Mouse (Mus musculus) hindbrain, embryonic 14.5 days (tissue): Measurements from ENCODE around the gene Lyl1. TPM values are rescaled to one million over a fixed set of nuclear protein-coding genes. Genes with fewer than 3 reads are reported as not detected.
A peak's percentile ranks its signal among the peaks of the same experiment; 100 is the strongest.

Experiments used
- ATAC-seq: fragments of 200-750 bp; cut with Nextera tagmentation; 2 replicates; pipeline ENCODE4 v1.8.0; 2017; ENCODE audit warnings: moderate number of reproducible peaks, mild to moderate bottlenecking, moderate TSS enrichment, moderate library complexity; ENCODE audit not compliant: low FRiP score
- DNase-seq: peaks from one replicate; pipeline ENCODE4 v3.0.0-alpha.2; 2015; ENCODE audit warnings: low spot score
- H3K27ac ChIP-seq: fragments of 300-500 bp; sonication (generic); 2 replicates; pipeline ENCODE4 v1.5.1; 2014; ENCODE audit warnings: mild to moderate bottlenecking, moderate library complexity
- H3K27me3 ChIP-seq: fragments of 300-500 bp; sonication (generic); 2 replicates; pipeline ENCODE4 v1.6.1; 2014; ENCODE audit warnings: mild to moderate bottlenecking, low read length, mixed read lengths; ENCODE audit not compliant: control insufficient read depth, insufficient read depth
- H3K36me3 ChIP-seq: fragments of 300-500 bp; sonication (generic); replicated peaks from 2 replicates; pipeline ENCODE4 v1.6.1; 2014; ENCODE audit not compliant: control insufficient read depth, insufficient read depth
- H3K4me1 ChIP-seq: fragments of 300-500 bp; sonication (generic); replicated peaks from 2 replicates; pipeline ENCODE4 v1.6.1; 2014; ENCODE audit warnings: antibody characterized with exemption, low read length, mixed read lengths; ENCODE audit not compliant: control insufficient read depth, insufficient read depth
- H3K4me2 ChIP-seq: fragments of 300-500 bp; sonication (generic); replicated peaks from 2 replicates; pipeline ENCODE4 v1.6.1; 2014; ENCODE audit warnings: mild to moderate bottlenecking, moderate library complexity
- H3K4me3 ChIP-seq: fragments of 300-500 bp; sonication (generic); replicated peaks from 2 replicates; pipeline ENCODE4 v1.5.1; 2014; ENCODE audit warnings: mild to moderate bottlenecking, low read length
- H3K9ac ChIP-seq: fragments of 300-500 bp; sonication (generic); 2 replicates; pipeline ENCODE4 v1.6.1; 2014
- H3K9me3 ChIP-seq: fragments of 300-500 bp; sonication (generic); 2 replicates; pipeline ENCODE4 v1.6.1; 2016; ENCODE audit warnings: low read length; ENCODE audit not compliant: control insufficient read depth
- WGBS: fragments of 180-500 bp; shearing (Covaris S2); extraction: QIAGEN DNeasy Blood & Tissue Kit; methylation state at CpG from one replicate; pipeline ENCODE4 v1.1.7; 2014; 5-methylcytosine and 5-hydroxymethylcytosine counted together
- polyA plus RNA-seq: library from polyadenylated mRNA; unstranded; fragments of >200 nt; fragmentation: Nextera tagmentation; extraction: Ambion mirVana; gene quantifications from 2 replicates; pipeline ENCODE4 v1.2.1, GENCODE M21; 2014

The Lyl1 gene
- polyA plus RNA-seq, 1 experiment from 2014 or later: 5.1 TPM

GRCm38 (mm10) chr8:84739401-84739742 lies 38.1 kb downstream of the Lyl1 start:
- no peaks in the 10 kb centered on the region for H3K36me3 ChIP-seq
- peaks cover 53% of the 10 kb centered on the region for H3K4me1 ChIP-seq
- no peak overlapping the region for H3K4me3 ChIP-seq
- H3K4me2 ChIP-seq: no peak overlapping the region
- no peak overlapping the region for H3K9ac ChIP-seq
- DNase-seq: no peak
- peaks cover 81% of the 10 kb centered on the region for H3K27me3 ChIP-seq
- WGBS: 8% methylated on average over 1 of the region's 1 CpGs
- H3K9me3 ChIP-seq: no peaks in the 10 kb centered on the region
- ATAC-seq: no peak
- 0 out of 2 replicates have a peak overlapping the region, but pooled peaks have one; percentile 6 for H3K27ac ChIP-seq

DNA sequence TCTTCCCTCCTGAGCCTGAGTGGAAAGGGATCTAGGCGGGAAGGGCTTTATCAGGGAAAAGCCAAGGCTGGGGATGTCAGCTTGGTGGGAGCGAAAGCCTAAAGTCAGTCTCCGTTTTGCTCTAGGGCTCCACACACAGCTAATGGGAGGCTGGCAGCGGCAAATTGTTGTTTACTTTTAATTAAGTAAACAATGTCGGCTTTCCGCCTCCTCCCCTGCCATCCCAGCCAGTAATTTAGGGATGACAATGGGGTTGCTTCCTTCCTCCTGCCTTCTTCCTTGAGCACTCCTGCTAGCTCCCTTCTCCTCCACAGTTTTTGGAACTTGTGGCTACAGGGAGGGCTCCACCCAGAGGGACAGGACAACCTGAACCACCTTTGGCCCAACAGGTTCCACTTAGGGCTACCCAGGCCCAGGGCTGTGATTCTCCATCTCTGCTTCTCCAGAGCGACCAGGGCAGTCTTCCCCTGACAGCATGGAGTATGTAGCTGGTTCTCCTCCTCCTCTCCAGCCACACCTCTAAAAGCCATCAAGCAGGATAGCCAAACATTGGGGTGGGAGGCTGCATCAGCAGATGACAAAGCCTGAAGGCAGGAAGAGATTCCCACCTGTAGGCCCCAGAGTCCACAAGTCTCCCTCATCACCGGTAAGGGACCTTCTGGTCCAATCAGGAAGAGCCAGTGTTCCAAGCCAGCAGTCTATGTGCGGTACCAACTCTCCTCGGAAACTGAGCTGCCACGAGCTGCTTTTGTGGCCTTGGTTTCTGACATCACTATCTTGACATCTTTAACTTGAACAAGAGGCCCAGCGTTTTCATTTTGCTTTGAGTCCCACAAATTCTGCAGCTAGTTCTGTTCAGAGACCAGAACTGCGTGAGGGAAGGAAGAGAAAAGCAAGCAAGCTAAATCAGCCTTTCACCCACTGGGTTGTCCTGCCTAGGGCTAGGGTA lies 39.9 kb downstream of the Lyl1 start:
- Histone ChIP-seq H3K4me2 (no peak overlapping the region), H3K9ac (no peak overlapping the region), H3K27me3 (peaks cover 87% of the 10 kb centered on the region), H3K9me3 (no peaks in the 10 kb centered on the region), H3K36me3 (no peaks in the 10 kb centered on the region), H3K27ac (no peak overlapping the region), H3K4me1 (peaks cover 68% of the 10 kb centered on the region), H3K4me3 (no peak overlapping the region)
- ATAC-seq: no peak
- no peak for DNase-seq
- 29% methylated on average over 13 of the region's 13 CpGs for WGBS

DNA sequence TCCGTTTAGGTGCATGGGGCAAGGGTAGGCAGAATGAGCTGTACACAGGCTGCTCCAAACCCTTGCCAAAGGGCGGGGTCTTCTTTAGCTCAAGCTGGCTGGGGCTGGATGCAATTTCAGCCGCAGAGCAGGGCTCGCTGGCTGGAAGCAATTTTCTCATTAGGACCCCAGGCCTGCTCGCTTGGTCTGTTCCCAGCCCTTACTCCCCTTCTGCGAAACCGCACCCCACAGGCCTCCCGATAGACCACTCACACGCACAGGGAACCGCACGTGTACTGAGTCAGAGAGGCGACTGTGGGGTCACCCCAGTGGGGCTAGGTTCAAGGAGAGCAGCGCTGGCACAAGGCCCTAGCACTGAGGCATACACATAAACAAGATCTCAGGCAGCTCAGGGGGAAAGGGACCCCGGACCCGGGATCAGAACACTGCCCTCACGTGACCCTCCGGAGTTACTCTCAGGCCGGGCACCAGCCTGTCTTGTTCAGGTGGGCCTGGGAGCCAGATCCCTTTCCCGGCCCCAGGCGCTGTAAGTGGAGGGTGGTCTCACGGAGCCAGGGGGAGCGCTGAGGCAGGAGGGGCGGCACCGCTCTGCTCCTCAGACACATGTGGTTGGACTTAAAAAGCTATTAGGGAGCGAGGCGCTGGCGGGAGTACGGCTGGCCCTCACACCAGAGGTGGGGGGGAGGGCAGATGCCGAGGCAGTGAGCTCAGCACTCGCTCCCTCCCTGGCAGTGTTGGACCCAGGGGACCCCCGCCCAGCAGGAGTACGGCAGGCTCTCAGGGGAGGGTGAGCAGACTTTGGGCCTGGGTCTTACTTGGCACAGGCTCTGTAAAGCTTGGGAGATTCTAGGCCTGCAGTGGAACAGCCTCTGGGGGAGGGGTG lies 41.2 kb downstream of the Lyl1 start:
- Histone ChIP-seq H3K27ac (peak overlapping the region; percentile 81), H3K4me3 (no peak overlapping the region), H3K36me3 (no peaks in the 10 kb centered on the region), H3K9me3 (no peaks in the 10 kb centered on the region), H3K4me1 (peaks cover 70% of the 10 kb centered on the region), H3K4me2 (peak overlapping the region; percentile 30), H3K9ac (no peak overlapping the region; the same call in 1 of the 2 replicates), H3K27me3 (peaks cover 92% of the 10 kb centered on the region)
- 7% methylated on average over 32 of the region's 32 CpGs for WGBS
- DNase-seq (no peak), ATAC-seq (peak; percentile 41; the same call in 1 of the 2 replicates)

DNA sequence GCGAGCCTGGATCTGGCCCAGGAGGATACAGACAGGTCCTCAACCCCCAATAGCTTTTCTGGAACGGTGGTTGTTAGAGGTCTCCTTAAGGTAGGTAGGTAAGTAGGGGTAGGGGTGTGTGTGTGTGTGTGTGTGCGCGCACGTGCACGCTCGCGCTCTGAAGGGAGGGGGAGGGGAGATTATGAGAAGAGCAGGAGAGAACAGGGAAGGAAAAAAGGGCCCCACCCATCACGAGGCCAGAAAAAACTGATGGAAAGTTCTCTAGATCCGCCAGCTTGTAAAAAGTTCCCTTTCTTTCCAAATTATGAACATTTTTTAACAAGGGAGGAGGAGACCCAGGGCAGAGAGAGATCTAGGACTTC lies 41.8 kb downstream of the Lyl1 start:
- WGBS: 8% methylated on average over 10 of the region's 10 CpGs
- Histone ChIP-seq H3K4me2 (peak overlapping the region; percentile 30), H3K36me3 (no peaks in the 10 kb centered on the region), H3K9me3 (no peaks in the 10 kb centered on the region), H3K4me1 (peaks cover 65% of the 10 kb centered on the region), H3K9ac (no peak overlapping the region), H3K27me3 (peaks cover 91% of the 10 kb centered on the region), H3K27ac (peak overlapping the region; percentile 81), H3K4me3 (no peak overlapping the region)
- no peak for DNase-seq
- ATAC-seq: no peak

DNA sequence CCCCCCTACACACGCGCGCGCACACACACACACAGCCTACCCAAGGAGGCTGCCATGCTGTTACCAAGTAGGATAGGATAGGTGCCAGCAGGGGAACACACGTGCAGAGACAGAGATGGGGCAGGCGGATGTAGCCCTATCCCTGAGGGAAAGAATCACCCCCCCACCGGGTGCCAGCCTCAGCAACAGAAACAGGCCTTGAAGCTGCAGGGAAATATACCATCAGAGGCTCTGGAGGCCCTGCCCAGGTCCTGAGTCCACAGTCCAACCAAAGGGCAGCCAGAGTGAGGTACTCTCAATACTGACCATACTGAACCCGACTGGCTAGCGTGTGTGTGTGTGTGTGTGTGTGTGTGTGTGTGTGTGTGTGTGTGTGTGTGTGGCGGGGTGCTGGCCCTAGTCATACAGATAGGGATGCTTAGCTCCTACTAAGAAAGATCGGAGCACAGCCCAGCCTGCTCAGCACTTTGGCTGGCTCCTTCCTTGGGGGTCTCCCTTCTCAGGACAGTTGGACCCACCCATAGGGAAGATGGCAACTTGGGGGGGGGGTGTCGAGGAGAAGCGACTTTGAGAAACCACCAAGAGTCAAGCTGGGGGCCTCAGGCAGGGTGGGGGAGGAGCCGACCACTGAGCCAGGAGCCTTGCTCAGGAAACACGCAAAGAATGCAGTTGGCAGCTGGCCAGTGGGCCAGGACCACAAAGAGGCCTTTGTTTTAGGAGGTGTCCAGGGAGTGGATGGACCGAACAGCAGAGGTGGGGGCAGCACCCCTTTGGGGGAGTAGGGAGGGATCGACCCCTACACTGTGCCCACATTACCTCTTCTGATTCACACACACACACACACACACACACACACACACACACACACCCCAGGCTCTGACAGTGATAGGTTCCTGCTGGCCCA lies 42.5 kb downstream of the Lyl1 start:
- Histone ChIP-seq H3K4me3 (no peak overlapping the region), H3K36me3 (no peaks in the 10 kb centered on the region), H3K9me3 (no peaks in the 10 kb centered on the region), H3K4me1 (peaks cover 58% of the 10 kb centered on the region), H3K9ac (peak overlapping the region; percentile 24; the same call in 1 of the 2 replicates), H3K27me3 (peaks cover 90% of the 10 kb centered on the region), H3K4me2 (peak overlapping the region; percentile 10; the same call in 1 of the 2 replicates), H3K27ac (peak overlapping the region; percentile 81)
- DNase-seq (peak; percentile 79), ATAC-seq (peak; percentile 69)
- 7% methylated on average over 17 of the region's 17 CpGs for WGBS

DNA sequence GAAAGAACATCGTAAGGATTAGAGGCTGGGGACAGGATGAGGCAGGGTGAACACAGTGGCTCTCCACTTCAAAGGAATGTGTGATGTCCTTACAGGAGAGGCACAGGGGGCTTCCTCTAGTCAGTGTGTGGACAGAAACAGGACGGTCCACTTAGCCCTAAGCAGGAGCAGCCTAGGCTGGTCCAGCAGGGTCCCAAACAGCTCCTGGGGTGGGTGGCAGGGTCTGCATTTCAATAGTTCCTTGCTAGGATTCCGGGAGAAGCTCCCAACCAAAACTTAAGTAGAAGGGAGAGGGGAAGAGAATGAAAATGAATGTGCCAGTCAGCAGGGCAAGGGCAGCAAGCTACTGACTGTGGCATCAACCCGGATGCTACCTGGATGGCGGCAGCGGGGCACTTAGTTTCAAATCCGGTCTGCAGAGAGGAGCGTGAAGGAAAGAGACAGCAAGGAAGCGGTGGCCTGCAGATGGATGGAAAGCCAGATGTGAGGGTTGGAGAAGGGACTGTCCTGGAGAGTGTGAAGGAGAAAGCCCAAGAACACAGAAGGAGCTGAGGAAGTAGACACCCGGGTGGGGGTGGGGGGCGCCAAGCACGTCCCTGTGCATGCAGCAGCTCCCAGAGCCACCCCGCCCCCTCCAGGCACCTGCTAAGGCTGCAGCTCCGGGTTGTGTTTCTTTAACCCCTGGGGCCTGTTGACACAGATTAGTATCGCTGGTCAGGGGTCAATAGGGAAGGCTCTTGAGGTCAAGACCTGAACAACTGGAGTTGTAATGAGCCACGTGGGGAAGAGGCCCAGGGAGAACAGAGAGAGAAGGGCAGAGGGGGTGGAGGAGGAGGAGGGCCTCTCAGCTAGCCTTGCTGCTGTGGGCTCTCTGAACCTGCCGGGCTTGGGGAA lies 44.0 kb downstream of the Lyl1 start:
- Histone ChIP-seq H3K9ac (0 out of 2 replicates have a peak overlapping the region, but pooled peaks have one; percentile 28), H3K4me2 (no peak overlapping the region), H3K27ac (peak overlapping the region; percentile 81; the same call in 1 of the 2 replicates), H3K4me1 (peaks cover 55% of the 10 kb centered on the region), H3K4me3 (no peak overlapping the region), H3K27me3 (peaks cover 91% of the 10 kb centered on the region), H3K9me3 (no peaks in the 10 kb centered on the region), H3K36me3 (no peaks in the 10 kb centered on the region)
- 3% methylated on average over 16 of the region's 17 CpGs for WGBS
- DNase-seq (no peak), ATAC-seq (no peak)

- no peak for ATAC-seq
- DNase-seq: no peak
- no peaks in the 10 kb centered on the region for H3K9me3 ChIP-seq
- WGBS: 61% methylated on average over 16 of the region's 16 CpGs
- peak overlapping the region; percentile 75 for H3K27ac ChIP-seq
- no peak overlapping the region for H3K4me2 ChIP-seq
- peaks cover 93% of the 10 kb centered on the region for H3K27me3 ChIP-seq
- H3K4me3 ChIP-seq: no peak overlapping the region
- H3K4me1 ChIP-seq: peaks cover 30% of the 10 kb centered on the region
- no peaks in the 10 kb centered on the region for H3K36me3 ChIP-seq
- H3K9ac ChIP-seq: 0 out of 2 replicates have a peak overlapping the region, but pooled peaks have one; percentile 12
Observed at GRCm38 (mm10) chr8:84749519-84749918, 48.3 kb downstream of the Lyl1 start.
